Mouse (Mus musculus) adrenal gland, postnatal 25 days (tissue): Measurements from ENCODE around the gene Fcnb. TPM values are rescaled to one million over a fixed set of nuclear protein-coding genes. Genes with fewer than 3 reads are reported as not detected.

ENCODE experiments used
- DNase-seq: peaks from one replicate; pipeline ENCODE4 v3.0.0; 2021; ENCODE audit warnings: mixed read lengths
- long read RNA-seq: library from polyadenylated mRNA; stranded (forward); transcript quantifications from one replicate; pipeline ENCODE4 v2.0.0, GENCODE M21; 2021
- total RNA-seq: library from RNA; stranded (reverse); gene quantifications from 2 replicates; pipeline ENCODE4 v1.2.3, GENCODE M21; 2021

Fcnb gene
- total RNA-seq: not detected in 2 replicates
- long read RNA-seq: 0 reads

- DNase-seq: no peak
Observed at GRCm38 (mm10) chr2:28084768-28085167, at the start of gene Fcnb. Gene Fcnb (minus strand): TSS chr2:28084885.

GRCm38 (mm10) chr2:28133833-28134232 lies 49.1 kb upstream of the Fcnb start:
- no peak for DNase-seq

- DNase-seq: no peak
Observed at GRCm38 (mm10) chr2:28132117-28132516, 47.4 kb upstream of the Fcnb start.

- DNase-seq: no peak
Observed at GRCm38 (mm10) chr2:28126763-28127438, 42.2 kb upstream of the Fcnb start.

- DNase-seq: no peak
Observed at GRCm38 (mm10) chr2:28123910-28124309, 39.2 kb upstream of the Fcnb start.

GRCm38 (mm10) chr2:28121309-28121708 lies 36.6 kb upstream of the Fcnb start:
- no peak for DNase-seq

- DNase-seq: no peak
Observed at GRCm38 (mm10) chr2:28120342-28120741, 35.7 kb upstream of the Fcnb start.

GRCm38 (mm10) chr2:28118518-28119116 lies 33.9 kb upstream of the Fcnb start:
- no peak for DNase-seq

- DNase-seq: no peak
Observed at GRCm38 (mm10) chr2:28117490-28118308, 33.0 kb upstream of the Fcnb start.

GRCm38 (mm10) chr2:28108763-28109162 lies 24.1 kb upstream of the Fcnb start:
- DNase-seq: no peak

GRCm38 (mm10) chr2:28106002-28106401 lies 21.3 kb upstream of the Fcnb start:
- DNase-seq: no peak

- no peak for DNase-seq
Observed at GRCm38 (mm10) chr2:28103653-28104052, 19.0 kb upstream of the Fcnb start.

GRCm38 (mm10) chr2:28101892-28102291 lies 17.2 kb upstream of the Fcnb start:
- DNase-seq: no peak

GRCm38 (mm10) chr2:28100796-28101483 lies 16.3 kb upstream of the Fcnb start:
- no peak for DNase-seq

GRCm38 (mm10) chr2:28098547-28099505 lies 14.1 kb upstream of the Fcnb start:
- no peak for DNase-seq

- no peak for DNase-seq
Observed at GRCm38 (mm10) chr2:28096751-28097309, 12.1 kb upstream of the Fcnb start.

- no peak for DNase-seq
Observed at GRCm38 (mm10) chr2:28092099-28092498, 7.4 kb upstream of the Fcnb start.

GRCm38 (mm10) chr2:28091042-28091441 lies 6.4 kb upstream of the Fcnb start:
- DNase-seq: no peak

- DNase-seq: no peak
Observed at GRCm38 (mm10) chr2:28090299-28091008, 5.8 kb upstream of the Fcnb start.

GRCm38 (mm10) chr2:28089095-28089494 lies 4.4 kb upstream of the Fcnb start:
- no peak for DNase-seq
